Comparison of ENCODE assay signal across 8 mouse cellular contexts in genomic region chr2:4516819-4517552, GRCm38 (mm10).
DNase-seq lines count a peak whose midpoint lies in the region; ATAC-seq lines count a peak whose summit lies in the region.

No protein-coding gene starts in this region.

- DNase-seq in CD4-positive, CD25-positive, alpha-beta regulatory T cell, adult 2 months (ENCODE audit: low read depth, low spot score) = peak; percentile 10
- DNase-seq in ovary, postnatal 14 days (ENCODE audit: low spot score) = peak; percentile 25
- no peak for DNase-seq in ovary, postnatal 10 days (ENCODE audit: low spot score)
- no peak for DNase-seq in thymus, postnatal 14 days
- no peak for DNase-seq in cerebellum, adult 9-11 months

- no peaks in the 10 kb centered on the region; the same call in 1 of the 2 replicates for H3K36me3 ChIP-seq in hindbrain, embryonic 15.5 days
- peaks cover 3% of the 10 kb centered on the region; the same call in 1 of the 2 replicates for H3K36me3 ChIP-seq in midbrain, embryonic 15.5 days (replicated peaks)

- H3K27ac ChIP-seq in hindbrain, embryonic 15.5 days (replicated peaks) = peak overlapping the region; percentile 60
- peak overlapping the region; percentile 60 for H3K27ac ChIP-seq in midbrain, embryonic 15.5 days

- H3K9ac ChIP-seq in hindbrain, embryonic 15.5 days = no peak overlapping the region
- H3K9ac ChIP-seq in midbrain, embryonic 15.5 days = no peak overlapping the region

- WGBS in hindbrain, embryonic 15.5 days = 45% methylated on average over 7 of the region's 7 CpGs
- WGBS in midbrain, embryonic 15.5 days = 24% methylated on average over 7 of the region's 7 CpGs

- no peaks in the 10 kb centered on the region for H3K27me3 ChIP-seq in hindbrain, embryonic 15.5 days
- H3K27me3 ChIP-seq in midbrain, embryonic 15.5 days (replicated peaks) = no peaks in the 10 kb centered on the region

- no peak overlapping the region for H3K4me3 ChIP-seq in hindbrain, embryonic 15.5 days
- H3K4me3 ChIP-seq in midbrain, embryonic 15.5 days = no peak overlapping the region

- ATAC-seq in CD4-positive, CD25-positive, alpha-beta regulatory T cell, adult 4 months = no peak
- ATAC-seq in hindbrain, embryonic 15.5 days (ENCODE audit: low FRiP score, low read depth) = no peak
- ATAC-seq in midbrain, embryonic 15.5 days (replicated peaks) = no peak

- no peak overlapping the region for H3K4me2 ChIP-seq in hindbrain, embryonic 15.5 days
- H3K4me2 ChIP-seq in midbrain, embryonic 15.5 days = no peak overlapping the region

- H3K9me3 ChIP-seq in hindbrain, embryonic 15.5 days = no peaks in the 10 kb centered on the region
- no peaks in the 10 kb centered on the region for H3K9me3 ChIP-seq in midbrain, embryonic 15.5 days

- H3K4me1 ChIP-seq in hindbrain, embryonic 15.5 days (replicated peaks) = peaks cover 21% of the 10 kb centered on the region
- peaks cover 18% of the 10 kb centered on the region for H3K4me1 ChIP-seq in midbrain, embryonic 15.5 days

Comparison
In these comparisons a context has a peak if more than half of its experiments do, and no peak if none do; other contexts are left out.
1. DNase-seq: peak in CD4-positive, CD25-positive, alpha-beta regulatory T cell, adult 2 months (single experiment) and ovary, postnatal 14 days (single experiment); none in ovary, postnatal 10 days (single experiment), thymus, postnatal 14 days (single experiment) and cerebellum, adult 9-11 months (single experiment).